Mouse (Mus musculus) neutrophil, adult 59 days (primary cell): ENCODE measurements around the gene Sgsh. TPM values are rescaled to one million over a fixed set of nuclear protein-coding genes. Genes with fewer than 3 reads are reported as not detected.

ENCODE experiments used
- total RNA-seq, 2 experiments: library from RNA; stranded (reverse); gene quantifications; 1 replicate in 1 of 2; 2 replicates in 1 of 2; pipeline ENCODE4 v1.2.4; 2023

The Sgsh gene
- 10 to 100 TPM; 11.5 to 14.2 TPM for total RNA-seq

GRCm38 (mm10) chr11:119355443-119356385 is at the start of gene Sgsh, which contains the start of gene Slc26a11:
TSS of gene Sgsh (minus strand) at chr11:119355536.
TSS of gene Slc26a11 (plus strand) at chr11:119355557.

GRCm38 (mm10) chr11:119392800-119393482 is 37.6 kb upstream of the Sgsh start, which contains the start of gene Rnf213:
TSS of gene Rnf213 (plus strand) at chr11:119393100.

GRCm38 (mm10) chr11:119307658-119307867 is 47.8 kb downstream of the Sgsh start, which contains the start of gene Card14:
TSS of gene Card14 (plus strand) at chr11:119307768.

GRCm38 (mm10) chr11:119299391-119300245 is 55.7 kb downstream of the Sgsh start, which contains the start of gene Eif4a3:
TSS of gene Eif4a3 (minus strand) at chr11:119300089.

Other genes with a start within 250 kb of the Sgsh start
- 1 to 10 TPM in 1 of 2 experiments, under 1 TPM in 1; 0.95 to 1.1 TPM for gene Tbc1d16, start 127.0 kb downstream of the Sgsh start, total RNA-seq
- under 1 TPM; 0.26 to 1.00 TPM for gene Ccdc40, start 127.0 kb downstream of the Sgsh start, total RNA-seq
- 10 to 100 TPM; 32.8 to 39.3 TPM for gene Gaa, start 87.6 kb downstream of the Sgsh start, total RNA-seq
- gene Eif4a3, start 55.4 kb downstream of the Sgsh start, total RNA-seq, result 100 to 1,000 TPM; 125 to 137 TPM
- not detected for gene Card14, start 47.8 kb downstream of the Sgsh start, total RNA-seq
- 1 to 10 TPM; 6.1 to 8.8 TPM for gene Slc26a11, start within 50 bp of the Sgsh start, total RNA-seq
- 10 to 100 TPM; 49.8 to 56.9 TPM for gene Rnf213, start 37.6 kb upstream of the Sgsh start, total RNA-seq
- gene Endov, start 135.8 kb upstream of the Sgsh start, total RNA-seq, result 10 to 100 TPM; 12.0 to 13.8 TPM
- not detected for gene Nptx1, start 192.2 kb upstream of the Sgsh start, total RNA-seq
- gene Rptor, start 247.4 kb upstream of the Sgsh start, total RNA-seq, result 10 to 100 TPM; 19.1 to 22.0 TPM